Mouse (Mus musculus): Measurements from ENCODE around the gene Tmem132d. TPM values are rescaled to one million over a fixed set of nuclear protein-coding genes. Genes with fewer than 3 reads are reported as not detected.

Tmem132d gene
- polyA plus RNA-seq, 1 experiment from 2014 or later: 0.16 TPM

GRCm38 (mm10) chr5:128389665-128390064, 43.2 kb downstream of the Tmem132d start:
- Histone ChIP-seq H3K27me3 (ENCODE audit: control insufficient read depth, insufficient read depth, low read length) (no peaks in the 10 kb centered on the region), H3K4me2 (ENCODE audit: low read depth, low read length) (no peak overlapping the region), H3K9me3 (replicated peaks; ENCODE audit: control insufficient read depth, low read length) (peaks cover 3% of the 10 kb centered on the region), H3K27ac (ENCODE audit: low read length) (no peak overlapping the region), H3K9ac (ENCODE audit: low read length) (no peak overlapping the region), H3K4me1 (ENCODE audit: control insufficient read depth, insufficient read depth, low read length) (no peaks in the 10 kb centered on the region), H3K4me3 (ENCODE audit: low read length) (no peak overlapping the region), H3K36me3 (ENCODE audit: control insufficient read depth, insufficient read depth) (no peaks in the 10 kb centered on the region)
- 43% methylated on average over 4 of the region's 4 CpGs for WGBS
- ATAC-seq (replicated peaks; ENCODE audit: extremely low read depth, insufficient read depth, low FRiP score): no peak

GRCm38 (mm10) chr5:128388358-128389141, 44.3 kb downstream of the Tmem132d start:
- 68% methylated on average over 7 of the region's 7 CpGs for WGBS
- no peaks in the 10 kb centered on the region for H3K4me1 ChIP-seq (ENCODE audit: control insufficient read depth, insufficient read depth, low read length)
- H3K36me3 ChIP-seq (ENCODE audit: control insufficient read depth, insufficient read depth): no peaks in the 10 kb centered on the region
- H3K9ac ChIP-seq (ENCODE audit: low read length): no peak overlapping the region
- no peak for ATAC-seq (replicated peaks; ENCODE audit: extremely low read depth, insufficient read depth, low FRiP score)
- no peak overlapping the region for H3K27ac ChIP-seq (ENCODE audit: low read length)
- H3K9me3 ChIP-seq (replicated peaks; ENCODE audit: control insufficient read depth, low read length): peaks cover 6% of the 10 kb centered on the region
- H3K4me2 ChIP-seq (ENCODE audit: low read depth, low read length): no peak overlapping the region
- no peak overlapping the region for H3K4me3 ChIP-seq (ENCODE audit: low read length)
- H3K27me3 ChIP-seq (ENCODE audit: control insufficient read depth, insufficient read depth, low read length): no peaks in the 10 kb centered on the region

GRCm38 (mm10) chr5:128369814-128370213, 63.1 kb downstream of the Tmem132d start:
- H3K4me2 ChIP-seq (ENCODE audit: low read depth, low read length): no peak overlapping the region
- H3K9me3 ChIP-seq (replicated peaks; ENCODE audit: control insufficient read depth, low read length): peaks cover 6% of the 10 kb centered on the region; the same call in 1 of the 2 replicates
- H3K27me3 ChIP-seq (ENCODE audit: control insufficient read depth, insufficient read depth, low read length): no peaks in the 10 kb centered on the region
- H3K36me3 ChIP-seq (ENCODE audit: control insufficient read depth, insufficient read depth): no peaks in the 10 kb centered on the region
- ATAC-seq (replicated peaks; ENCODE audit: extremely low read depth, insufficient read depth, low FRiP score): no peak
- no peak overlapping the region for H3K27ac ChIP-seq (ENCODE audit: low read length)
- no peak overlapping the region for H3K4me3 ChIP-seq (ENCODE audit: low read length)
- no peak overlapping the region for H3K9ac ChIP-seq (ENCODE audit: low read length)
- 87% methylated on average over 3 of the region's 3 CpGs for WGBS
- no peaks in the 10 kb centered on the region for H3K4me1 ChIP-seq (ENCODE audit: control insufficient read depth, insufficient read depth, low read length)

- Histone ChIP-seq H3K4me3 (ENCODE audit: low read length) (no peak overlapping the region), H3K27me3 (ENCODE audit: control insufficient read depth, insufficient read depth, low read length) (no peaks in the 10 kb centered on the region), H3K9ac (ENCODE audit: low read length) (no peak overlapping the region), H3K27ac (ENCODE audit: low read length) (no peak overlapping the region), H3K9me3 (replicated peaks; ENCODE audit: control insufficient read depth, low read length) (peaks cover 6% of the 10 kb centered on the region; the same call in 1 of the 2 replicates), H3K36me3 (ENCODE audit: control insufficient read depth, insufficient read depth) (no peaks in the 10 kb centered on the region), H3K4me1 (ENCODE audit: control insufficient read depth, insufficient read depth, low read length) (no peaks in the 10 kb centered on the region), H3K4me2 (ENCODE audit: low read depth, low read length) (no peak overlapping the region)
- WGBS: 89% methylated on average over 7 of the region's 7 CpGs
- no peak for ATAC-seq (replicated peaks; ENCODE audit: extremely low read depth, insufficient read depth, low FRiP score)
Observed at GRCm38 (mm10) chr5:128369111-128369510, 63.8 kb downstream of the Tmem132d start.

GRCm38 (mm10) chr5:128365261-128365985, 67.5 kb downstream of the Tmem132d start:
- Histone ChIP-seq H3K4me2 (ENCODE audit: low read depth, low read length) (no peak overlapping the region), H3K27me3 (ENCODE audit: control insufficient read depth, insufficient read depth, low read length) (no peaks in the 10 kb centered on the region), H3K4me3 (ENCODE audit: low read length) (no peak overlapping the region), H3K36me3 (ENCODE audit: control insufficient read depth, insufficient read depth) (no peaks in the 10 kb centered on the region), H3K9me3 (replicated peaks; ENCODE audit: control insufficient read depth, low read length) (peaks cover 4% of the 10 kb centered on the region; the same call in 1 of the 2 replicates), H3K27ac (ENCODE audit: low read length) (no peak overlapping the region), H3K4me1 (ENCODE audit: control insufficient read depth, insufficient read depth, low read length) (no peaks in the 10 kb centered on the region), H3K9ac (ENCODE audit: low read length) (no peak overlapping the region)
- no peak for ATAC-seq (replicated peaks; ENCODE audit: extremely low read depth, insufficient read depth, low FRiP score)
- WGBS: 74% methylated on average over 3 of the region's 3 CpGs

GRCm38 (mm10) chr5:128360946-128361675, 71.8 kb downstream of the Tmem132d start:
- H3K9ac ChIP-seq (ENCODE audit: low read length): no peak overlapping the region
- no peaks in the 10 kb centered on the region for H3K36me3 ChIP-seq (ENCODE audit: control insufficient read depth, insufficient read depth)
- no peaks in the 10 kb centered on the region for H3K4me1 ChIP-seq (ENCODE audit: control insufficient read depth, insufficient read depth, low read length)
- H3K4me2 ChIP-seq (ENCODE audit: low read depth, low read length): no peak overlapping the region
- H3K27ac ChIP-seq (ENCODE audit: low read length): no peak overlapping the region
- H3K27me3 ChIP-seq (ENCODE audit: control insufficient read depth, insufficient read depth, low read length): no peaks in the 10 kb centered on the region
- ATAC-seq (replicated peaks; ENCODE audit: extremely low read depth, insufficient read depth, low FRiP score): no peak
- H3K4me3 ChIP-seq (ENCODE audit: low read length): no peak overlapping the region
- 68% methylated on average over 23 of the region's 23 CpGs for WGBS
- no peaks in the 10 kb centered on the region for H3K9me3 ChIP-seq (replicated peaks; ENCODE audit: control insufficient read depth, low read length)

GRCm38 (mm10) chr5:128348835-128349234, 84.0 kb downstream of the Tmem132d start:
- ATAC-seq (replicated peaks; ENCODE audit: extremely low read depth, insufficient read depth, low FRiP score): no peak
- WGBS: 40% methylated on average over 2 of the region's 2 CpGs
- no peak overlapping the region for H3K4me2 ChIP-seq (ENCODE audit: low read depth, low read length)

GRCm38 (mm10) chr5:128336841-128337240, 96.0 kb downstream of the Tmem132d start:
- 70% methylated on average over 7 of the region's 7 CpGs for WGBS
- no peaks in the 10 kb centered on the region for H3K27me3 ChIP-seq (ENCODE audit: control insufficient read depth, insufficient read depth, low read length)
- no peaks in the 10 kb centered on the region for H3K4me1 ChIP-seq (ENCODE audit: control insufficient read depth, insufficient read depth, low read length)
- no peak overlapping the region for H3K4me3 ChIP-seq (ENCODE audit: low read length)
- no peak overlapping the region for H3K9ac ChIP-seq (ENCODE audit: low read length)
- no peak overlapping the region for H3K27ac ChIP-seq (ENCODE audit: low read length)
- H3K9me3 ChIP-seq (replicated peaks; ENCODE audit: control insufficient read depth, low read length): no peaks in the 10 kb centered on the region
- H3K36me3 ChIP-seq (ENCODE audit: control insufficient read depth, insufficient read depth): no peaks in the 10 kb centered on the region
- no peak for ATAC-seq (replicated peaks; ENCODE audit: extremely low read depth, insufficient read depth, low FRiP score)
- H3K4me2 ChIP-seq (ENCODE audit: low read depth, low read length): no peak overlapping the region

More at GRCm38 (mm10) chr5:128348835-128349234, 84.0 kb downstream of the Tmem132d start:
- Histone ChIP-seq H3K36me3 (ENCODE audit: control insufficient read depth, insufficient read depth) (no peaks in the 10 kb centered on the region), H3K4me1 (ENCODE audit: control insufficient read depth, insufficient read depth, low read length) (no peaks in the 10 kb centered on the region), H3K27me3 (ENCODE audit: control insufficient read depth, insufficient read depth, low read length) (no peaks in the 10 kb centered on the region), H3K9me3 (replicated peaks; ENCODE audit: control insufficient read depth, low read length) (peaks cover 5% of the 10 kb centered on the region), H3K27ac (ENCODE audit: low read length) (no peak overlapping the region), H3K9ac (ENCODE audit: low read length) (no peak overlapping the region), H3K4me3 (ENCODE audit: low read length) (no peak overlapping the region)

Measured in heart, embryonic 16.5 days (tissue).